Mouse (Mus musculus): ENCODE data around the gene Wdr59.

GRCm38 (mm10) chr8:111531191-111531590 is 9.3 kb upstream of the Wdr59 start:
- TF ChIP-seq CTCF (IDR thresholded peaks at IDR 0.05; ENCODE audit: insufficient read depth, low read depth, low read length) (no peak), POLR2A (IDR thresholded peaks at IDR 0.05; ENCODE audit: insufficient read depth, low read depth, low read length) (no peak)
